Mouse (Mus musculus) layer of hippocampus, adult 9-10 months (tissue): Measurements from ENCODE around the gene Grb2.

Experiments used
- DNase-seq: peaks from one replicate; pipeline ENCODE4 v3.0.0; 2022; ENCODE audit warnings: low spot score

Grb2 gene

GRCm38 (mm10) chr11:115712268-115712667, 3.9 kb upstream of the Grb2 start:
- no peak for DNase-seq

- no peak for DNase-seq
Observed at GRCm38 (mm10) chr11:115711133-115711532, 2.7 kb upstream of the Grb2 start.

GRCm38 (mm10) chr11:115709829-115710559, 1.6 kb upstream of the Grb2 start:
- DNase-seq, result no peak

GRCm38 (mm10) chr11:115708956-115709828, 795 bp upstream of the Grb2 start:
- DNase-seq, result no peak

GRCm38 (mm10) chr11:115707313-115708208, 836 bp downstream of the Grb2 start:
- DNase-seq, result no peak

- no peak for DNase-seq
Observed at GRCm38 (mm10) chr11:115706584-115706983, 1.8 kb downstream of the Grb2 start.

GRCm38 (mm10) chr11:115705561-115705960, 2.8 kb downstream of the Grb2 start:
- DNase-seq, result no peak

GRCm38 (mm10) chr11:115704648-115705047, 3.7 kb downstream of the Grb2 start:
- DNase-seq, result no peak

GRCm38 (mm10) chr11:115703466-115703865, 4.9 kb downstream of the Grb2 start:
- DNase-seq, result no peak

GRCm38 (mm10) chr11:115698986-115699728, 9.2 kb downstream of the Grb2 start:
- peak; percentile 91 for DNase-seq

- DNase-seq, result no peak
Observed at GRCm38 (mm10) chr11:115697722-115698121, 10.7 kb downstream of the Grb2 start.

GRCm38 (mm10) chr11:115697091-115697490, 11.3 kb downstream of the Grb2 start:
- DNase-seq, result no peak

GRCm38 (mm10) chr11:115696471-115696870, 11.9 kb downstream of the Grb2 start:
- DNase-seq, result no peak

GRCm38 (mm10) chr11:115693979-115694578, 14.3 kb downstream of the Grb2 start:
- no peak for DNase-seq

- DNase-seq, result no peak
Observed at GRCm38 (mm10) chr11:115692800-115693199, 15.6 kb downstream of the Grb2 start.

- no peak for DNase-seq
Observed at GRCm38 (mm10) chr11:115691976-115692375, 16.4 kb downstream of the Grb2 start.

- DNase-seq, result no peak
Observed at GRCm38 (mm10) chr11:115691511-115691910, 16.9 kb downstream of the Grb2 start.

GRCm38 (mm10) chr11:115691013-115691412, 17.4 kb downstream of the Grb2 start:
- no peak for DNase-seq

GRCm38 (mm10) chr11:115690356-115690755, 18.0 kb downstream of the Grb2 start:
- no peak for DNase-seq

- DNase-seq, result no peak
Observed at GRCm38 (mm10) chr11:115689137-115689915, 19.1 kb downstream of the Grb2 start.
